Mouse (Mus musculus) urinary bladder, postnatal 14 days (tissue): Measurements from ENCODE around the gene Gab3.

ENCODE experiments used
- DNase-seq: peaks from one replicate; pipeline ENCODE4 v3.0.0; 2021; ENCODE audit warnings: low spot score

The Gab3 gene

GRCm38 (mm10) chrX:75084774-75085508 is at the start of gene Gab3:
TSS of gene Gab3 (minus strand) at chrX:75085458.
- peak; percentile 31 for DNase-seq

DNA sequence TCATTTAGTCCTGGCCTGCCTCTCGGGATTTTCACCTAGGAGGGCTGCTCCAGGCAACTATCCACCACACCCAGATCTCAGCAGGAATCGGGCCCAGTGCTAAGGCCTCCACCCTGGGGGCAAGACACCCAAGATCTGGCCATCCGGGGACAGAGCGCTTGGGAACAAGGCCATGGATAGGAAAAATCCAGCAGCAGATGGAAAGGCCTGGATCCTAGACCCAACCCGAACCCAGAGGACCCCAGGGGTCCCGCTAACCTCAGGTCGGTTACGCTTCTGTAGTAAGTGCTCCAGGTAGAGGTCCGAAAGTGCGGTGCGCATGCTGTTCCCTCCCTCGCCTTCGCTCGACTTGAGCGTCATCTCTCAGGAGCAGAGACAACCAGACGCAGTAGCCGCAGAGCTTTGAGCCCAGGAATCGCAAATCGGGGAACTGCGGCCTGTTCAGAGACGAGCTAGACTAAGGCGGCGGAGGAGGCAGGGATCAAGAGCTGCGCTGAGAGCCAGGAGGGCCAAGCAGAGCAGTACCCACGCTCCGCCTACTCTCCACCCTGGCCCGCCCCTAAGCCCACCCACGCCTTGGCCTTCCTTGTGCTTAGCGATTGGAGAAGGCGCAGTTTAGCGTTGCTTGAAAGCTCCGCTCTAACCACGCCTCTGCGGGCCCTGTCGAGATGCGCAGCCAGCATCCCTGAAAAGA is 45.4 kb upstream of the Gab3 start, which contains the start of gene Mpp1:
Gene Mpp1, minus strand, starts transcription at position 550 of the 694 bp plus-strand sequence.
- peak; percentile 80 for DNase-seq

GRCm38 (mm10) chrX:75129474-75129873 is 44.2 kb upstream of the Gab3 start:
- no peak for DNase-seq

GRCm38 (mm10) chrX:75128333-75128980 is 43.2 kb upstream of the Gab3 start:
- DNase-seq: peak; percentile 5

- no peak for DNase-seq
Measured at GRCm38 (mm10) chrX:75126893-75127292, 41.6 kb upstream of the Gab3 start.

DNA sequence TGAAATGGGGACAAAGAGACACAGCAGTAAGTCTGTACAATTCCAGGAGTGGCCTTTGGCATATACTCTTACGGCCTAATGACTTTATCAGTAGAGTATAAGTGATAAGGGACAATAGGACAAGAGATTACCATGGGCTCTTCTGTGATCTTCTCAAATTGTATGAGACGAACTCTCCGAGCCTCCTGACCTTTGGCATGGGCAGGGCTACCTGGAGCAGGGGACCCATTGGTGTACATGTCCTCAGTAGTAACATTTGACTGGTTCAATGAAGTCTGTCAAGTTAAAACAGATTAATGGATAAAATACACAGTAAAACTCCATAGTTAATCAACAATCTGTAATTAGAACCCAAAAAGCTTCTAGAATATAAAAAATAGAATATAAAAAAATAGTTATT is 40.3 kb upstream of the Gab3 start:
- no peak for DNase-seq

- no peak for DNase-seq
Measured at GRCm38 (mm10) chrX:75115550-75115949, 30.3 kb upstream of the Gab3 start.

GRCm38 (mm10) chrX:75102293-75102692 is 17.0 kb upstream of the Gab3 start:
- DNase-seq: no peak

DNA sequence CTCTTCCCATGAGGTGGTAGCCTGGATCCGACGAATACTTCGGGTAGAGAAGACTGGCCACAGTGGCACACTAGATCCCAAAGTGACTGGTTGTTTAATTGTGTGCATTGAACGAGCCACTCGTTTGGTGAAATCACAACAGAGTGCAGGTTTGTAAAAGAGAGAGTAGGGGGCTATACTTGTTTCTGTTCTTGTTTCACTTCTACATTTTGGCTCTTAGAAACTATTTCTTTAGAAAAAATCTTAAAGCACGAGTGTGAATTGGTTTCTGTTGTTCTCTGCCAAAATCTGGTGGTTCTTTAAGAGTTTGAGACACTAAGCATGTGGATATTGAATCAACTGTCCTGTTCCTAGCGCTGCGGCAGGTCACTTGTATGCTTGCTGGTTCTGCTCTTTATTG is 13.5 kb upstream of the Gab3 start:
- DNase-seq: no peak

GRCm38 (mm10) chrX:75096163-75096770 is 11.0 kb upstream of the Gab3 start:
- peak; percentile 3 for DNase-seq

DNA sequence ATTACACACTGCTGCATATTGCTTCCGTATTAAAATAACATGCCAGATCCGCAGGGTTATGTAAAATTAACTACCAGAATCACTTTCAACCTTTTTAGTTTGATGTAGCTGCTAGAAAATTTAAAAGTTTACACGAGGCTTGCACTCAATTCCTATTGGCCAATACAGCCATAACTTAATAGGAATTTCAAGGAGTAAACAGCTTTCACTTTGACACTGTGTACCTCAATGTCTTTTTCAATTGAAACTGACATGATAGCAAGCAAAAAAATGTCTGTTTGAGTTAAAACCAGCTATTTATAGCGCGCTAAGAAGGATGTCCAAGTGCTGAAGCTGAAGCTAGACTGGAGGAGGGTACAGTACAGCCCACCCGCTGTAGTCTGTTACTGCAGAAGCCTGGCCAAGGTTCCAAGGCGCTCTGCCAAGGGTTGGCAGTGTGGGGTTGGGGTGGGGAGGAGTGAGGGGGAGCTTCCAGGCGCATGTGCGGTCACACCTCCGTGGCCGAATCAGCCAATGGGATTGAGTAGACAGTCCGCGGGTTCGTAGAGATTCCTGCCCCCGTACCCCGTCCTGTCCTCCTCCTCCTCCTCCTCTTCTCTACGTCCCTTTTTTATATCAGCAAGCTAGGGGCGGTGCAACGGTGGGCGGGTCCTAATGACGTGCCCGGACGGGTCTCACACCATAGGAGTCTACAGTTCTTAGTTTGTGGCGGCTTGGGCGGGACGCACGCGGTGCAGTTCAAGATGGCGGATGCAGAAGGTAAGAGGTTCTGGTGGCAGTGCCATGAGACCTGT is 10.3 kb upstream of the Gab3 start, which contains the start of gene Dkc1:
Gene Dkc1, plus strand, starts transcription at position 486 of the 794 bp plus-strand sequence.
- peak; percentile 92 for DNase-seq

GRCm38 (mm10) chrX:75085654-75086053 is 396 bp upstream of the Gab3 start:
- no peak for DNase-seq

GRCm38 (mm10) chrX:75083982-75084773 is 1.1 kb downstream of the Gab3 start:
- peak; percentile 2 for DNase-seq

GRCm38 (mm10) chrX:75082351-75082750 is 2.9 kb downstream of the Gab3 start:
- DNase-seq: no peak

GRCm38 (mm10) chrX:75056120-75056775 is 29.0 kb downstream of the Gab3 start:
- DNase-seq: no peak

DNA sequence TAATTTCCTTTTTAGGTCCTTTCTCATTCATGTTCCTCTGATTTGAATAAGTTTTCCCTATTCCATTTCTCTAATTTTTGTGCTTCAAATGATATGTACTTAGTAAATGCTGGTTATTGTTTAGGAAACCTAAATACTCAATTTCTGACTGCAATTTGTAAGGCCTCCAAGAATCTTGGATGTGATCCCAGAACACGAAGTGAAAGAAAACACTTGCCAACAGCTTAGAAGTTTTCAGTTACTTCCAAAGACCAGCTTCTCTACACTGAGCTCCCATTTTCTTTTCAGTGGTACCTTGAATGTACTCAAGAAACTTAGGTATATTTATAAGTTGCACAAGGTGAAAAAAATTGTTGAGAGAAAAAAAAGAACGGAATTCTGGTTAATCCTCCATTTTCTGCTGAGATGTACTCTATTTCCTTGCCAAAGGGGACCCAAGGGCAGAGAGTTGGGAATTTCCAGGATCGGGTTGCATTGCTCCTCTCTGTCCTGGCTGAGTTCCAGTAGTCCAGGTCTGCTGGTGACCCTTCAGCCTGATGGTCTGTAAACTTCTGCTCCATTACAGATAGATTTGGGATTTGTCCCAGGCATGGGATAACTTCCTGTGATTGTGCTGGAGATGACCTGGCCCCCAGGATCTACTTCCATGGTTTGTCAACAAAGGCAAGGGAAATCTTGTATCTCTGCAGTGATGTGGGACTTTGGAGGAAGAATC is 38.2 kb downstream of the Gab3 start:
- peak; percentile 3 for DNase-seq

DNA sequence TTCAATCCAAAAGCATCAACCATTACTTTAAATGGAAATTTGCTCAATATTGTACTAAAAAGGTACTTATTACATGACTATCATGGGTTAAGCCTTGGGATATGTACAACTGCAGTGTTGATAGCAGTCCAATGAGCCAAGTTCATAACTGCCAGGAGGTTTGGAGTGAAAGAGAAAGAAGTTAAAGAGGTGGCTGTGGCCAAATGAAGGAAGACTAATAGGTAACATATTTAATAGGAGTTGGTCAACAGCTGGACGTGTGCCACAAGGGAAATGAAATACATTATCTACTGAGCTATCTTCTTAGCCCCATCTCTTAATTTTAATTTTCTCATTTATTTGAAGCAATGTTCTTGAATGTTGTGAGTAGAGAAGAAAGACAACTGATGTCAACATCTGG is 39.3 kb downstream of the Gab3 start:
- no peak for DNase-seq

DNA sequence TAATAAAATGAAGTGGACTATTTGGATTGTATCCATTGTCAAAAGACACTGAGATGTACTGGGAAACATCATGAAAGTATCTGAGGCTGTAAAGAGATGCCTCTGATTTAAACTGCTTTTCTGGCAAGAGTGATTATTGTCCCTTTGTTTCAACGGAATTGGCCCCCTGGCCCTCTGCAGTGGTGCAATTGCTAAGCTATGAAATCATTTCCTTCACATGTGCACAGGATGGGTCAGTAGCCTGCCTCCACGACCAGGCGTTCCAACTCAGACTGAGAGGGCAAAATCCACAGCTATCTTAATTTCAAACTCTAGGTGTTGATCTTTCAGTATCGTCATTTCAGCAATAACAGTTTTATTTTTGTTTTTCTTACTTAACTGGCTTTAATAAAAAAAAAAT is 40.7 kb downstream of the Gab3 start:
- DNase-seq: peak; percentile 4

DNA sequence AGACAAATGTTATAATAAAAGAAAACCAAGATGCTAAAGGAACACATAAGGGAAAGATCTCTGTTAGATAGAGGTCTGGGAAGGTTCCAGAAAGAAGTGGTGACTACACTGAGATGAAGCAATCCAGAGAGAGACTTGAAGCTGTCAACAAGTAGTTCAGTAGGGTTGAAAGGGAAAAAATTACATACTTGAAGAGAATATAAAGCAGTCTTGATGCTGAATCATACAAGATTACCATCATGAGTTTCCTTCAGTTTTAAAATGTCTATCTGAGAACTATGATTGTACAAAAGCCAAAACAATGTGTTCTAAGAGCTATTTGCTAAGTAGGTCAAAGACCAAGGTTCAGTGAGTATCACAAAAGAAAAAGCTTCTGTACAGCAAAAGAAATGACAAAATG is 48.6 kb downstream of the Gab3 start:
- DNase-seq: no peak

GRCm38 (mm10) chrX:75035162-75035561 is 50.1 kb downstream of the Gab3 start:
- no peak for DNase-seq
